Mouse (Mus musculus): ENCODE data around the gene Syce1l. TPM values are rescaled to one million over a fixed set of nuclear protein-coding genes. Genes with fewer than 3 reads are reported as not detected.

Syce1l gene
- polyA plus RNA-seq, 1 experiment from 2014 or later, result not detected

DNA sequence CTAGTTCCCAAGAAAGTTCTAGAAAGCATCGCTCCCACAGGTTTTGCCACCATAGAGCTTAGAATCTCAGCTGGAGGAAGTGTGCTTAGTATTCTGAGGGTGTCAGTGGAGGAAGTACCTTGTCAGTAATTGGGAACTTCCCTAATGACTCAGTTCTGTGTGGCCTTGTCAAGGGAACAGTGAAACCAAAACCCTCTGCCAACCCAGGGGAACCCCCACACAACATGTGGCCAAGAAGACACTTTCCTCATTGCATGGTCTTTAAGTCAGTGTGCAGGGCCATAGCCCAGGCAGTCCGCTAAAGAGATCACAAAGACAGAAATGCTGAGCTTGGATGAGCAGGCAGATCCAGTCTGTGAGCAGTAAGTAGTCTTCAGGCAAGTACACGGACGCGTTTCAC lies 13.1 kb downstream of the Syce1l start:
- Histone ChIP-seq H3K27ac (no peak overlapping the region), H3K36me3 (no peaks in the 10 kb centered on the region), H3K4me1 (replicated peaks) (no peaks in the 10 kb centered on the region), H3K9me3 (no peaks in the 10 kb centered on the region), H3K4me3 (no peak overlapping the region), H3K27me3 (no peaks in the 10 kb centered on the region), H3K9ac (no peak overlapping the region), H3K4me2 (no peak overlapping the region)
- WGBS, result 94% methylated on average over 5 of the region's 5 CpGs
- ATAC-seq (ENCODE audit: low FRiP score), result no peak

DNA sequence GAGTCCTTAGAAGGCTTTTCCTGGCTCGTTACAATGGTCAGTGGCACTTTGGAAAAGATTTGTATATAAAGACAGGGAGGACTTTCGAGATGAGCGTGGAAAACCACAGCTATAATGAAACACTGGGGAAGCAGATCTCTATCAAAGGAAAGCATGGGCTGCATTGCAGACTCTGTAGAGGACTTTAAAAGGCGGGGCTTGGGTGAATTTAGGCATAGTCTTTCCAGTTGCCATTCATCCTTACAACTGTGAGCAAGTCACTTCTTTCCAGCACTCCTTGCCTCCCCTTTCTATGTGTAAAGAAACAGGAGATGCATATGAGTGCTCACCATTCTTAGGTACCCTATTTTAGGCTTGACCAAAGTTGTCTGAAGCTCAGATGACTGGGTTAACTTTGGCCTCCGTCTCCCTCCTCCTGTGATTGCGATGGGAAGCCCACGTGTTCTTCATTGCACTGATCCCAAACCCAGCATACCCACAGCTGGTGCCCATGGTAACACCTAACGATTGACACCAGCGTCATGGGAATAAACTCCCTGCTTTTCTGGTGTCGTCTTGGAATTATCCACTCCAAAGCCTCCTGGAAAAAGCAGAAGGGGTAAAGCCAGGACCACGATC lies 13.8 kb downstream of the Syce1l start:
- H3K27ac ChIP-seq, result no peak overlapping the region
- H3K4me2 ChIP-seq, result no peak overlapping the region
- H3K4me1 ChIP-seq (replicated peaks), result no peaks in the 10 kb centered on the region
- no peaks in the 10 kb centered on the region for H3K27me3 ChIP-seq
- no peaks in the 10 kb centered on the region for H3K9me3 ChIP-seq
- 82% methylated on average over 11 of the region's 11 CpGs for WGBS
- no peak for ATAC-seq (ENCODE audit: low FRiP score)
- H3K4me3 ChIP-seq, result no peak overlapping the region
- H3K9ac ChIP-seq, result no peak overlapping the region
- no peaks in the 10 kb centered on the region for H3K36me3 ChIP-seq

DNA sequence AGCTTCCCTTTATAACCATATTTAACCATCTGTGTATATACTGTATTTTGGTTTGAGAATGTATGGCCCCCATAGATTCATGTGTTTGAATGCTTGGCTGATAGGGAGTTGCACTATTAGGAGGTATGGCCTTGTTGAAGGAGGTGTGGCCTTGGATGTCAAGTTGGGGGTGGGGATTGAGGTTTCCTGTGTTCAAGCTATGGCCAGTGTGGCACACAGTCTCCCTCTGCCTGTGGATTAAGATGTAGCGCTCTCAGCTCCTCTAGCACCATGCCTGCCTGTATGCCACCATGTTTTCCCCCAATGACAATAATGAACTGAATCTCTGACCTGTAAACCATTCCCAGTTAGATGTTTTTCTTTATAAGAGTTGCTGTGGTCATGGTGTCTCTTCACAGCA lies 17.1 kb downstream of the Syce1l start:
- peaks cover 3% of the 10 kb centered on the region for H3K4me1 ChIP-seq (replicated peaks)
- H3K27me3 ChIP-seq, result no peaks in the 10 kb centered on the region
- H3K4me3 ChIP-seq, result no peak overlapping the region
- H3K4me2 ChIP-seq, result no peak overlapping the region
- no peaks in the 10 kb centered on the region for H3K36me3 ChIP-seq
- H3K9ac ChIP-seq, result no peak overlapping the region
- ATAC-seq (ENCODE audit: low FRiP score), result no peak
- WGBS, result 93% methylated on average over 1 of the region's 1 CpGs
- H3K9me3 ChIP-seq, result no peaks in the 10 kb centered on the region
- no peak overlapping the region for H3K27ac ChIP-seq

GRCm38 (mm10) chr8:113664544-113664943 lies 21.5 kb downstream of the Syce1l start:
- no peak overlapping the region for H3K9ac ChIP-seq
- no peaks in the 10 kb centered on the region for H3K36me3 ChIP-seq
- ATAC-seq (ENCODE audit: low FRiP score), result peak; percentile 94
- H3K4me3 ChIP-seq, result no peak overlapping the region
- H3K9me3 ChIP-seq, result no peaks in the 10 kb centered on the region
- H3K4me1 ChIP-seq (replicated peaks), result peaks cover 5% of the 10 kb centered on the region
- H3K4me2 ChIP-seq, result no peak overlapping the region
- 12% methylated on average over 2 of the region's 2 CpGs for WGBS
- H3K27ac ChIP-seq, result no peak overlapping the region
- H3K27me3 ChIP-seq, result no peaks in the 10 kb centered on the region

- ATAC-seq (ENCODE audit: low FRiP score), result peak; percentile 59; the same call in 1 of the 2 replicates
- no peak overlapping the region for H3K27ac ChIP-seq
- H3K36me3 ChIP-seq, result no peaks in the 10 kb centered on the region
- no peaks in the 10 kb centered on the region for H3K9me3 ChIP-seq
- no peak overlapping the region for H3K4me2 ChIP-seq
- H3K4me1 ChIP-seq (replicated peaks), result peaks cover 5% of the 10 kb centered on the region
- H3K9ac ChIP-seq, result no peak overlapping the region
- 51% methylated on average over 4 of the region's 4 CpGs for WGBS
- H3K4me3 ChIP-seq, result no peak overlapping the region
- no peaks in the 10 kb centered on the region for H3K27me3 ChIP-seq
Observed at GRCm38 (mm10) chr8:113665036-113665435, 22.0 kb downstream of the Syce1l start.

DNA sequence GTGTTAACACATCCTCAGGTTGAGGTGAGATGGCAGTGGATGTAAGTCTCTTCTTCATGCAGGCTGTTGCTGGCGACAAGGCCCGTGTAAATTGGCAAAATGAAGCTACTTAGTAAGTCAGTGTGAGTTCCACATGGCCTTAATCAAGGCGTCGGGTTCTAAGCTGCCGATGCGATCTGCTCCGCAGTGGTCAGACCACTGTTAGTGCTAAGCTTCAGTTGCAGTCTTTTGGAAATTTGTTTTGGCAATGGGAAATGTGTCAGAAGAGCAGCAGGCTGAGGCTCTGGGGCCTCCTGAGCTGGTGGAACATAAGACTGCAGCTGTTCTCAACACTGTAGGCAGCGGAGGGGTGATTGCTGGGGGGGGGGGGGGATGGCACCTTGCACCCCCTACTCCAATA lies 22.9 kb downstream of the Syce1l start:
- no peak overlapping the region for H3K9ac ChIP-seq
- H3K4me1 ChIP-seq (replicated peaks), result peaks cover 5% of the 10 kb centered on the region
- 81% methylated on average over 8 of the region's 8 CpGs for WGBS
- H3K4me2 ChIP-seq, result no peak overlapping the region
- H3K27ac ChIP-seq, result no peak overlapping the region
- no peaks in the 10 kb centered on the region for H3K9me3 ChIP-seq
- H3K27me3 ChIP-seq, result no peaks in the 10 kb centered on the region
- no peak for ATAC-seq (ENCODE audit: low FRiP score)
- no peak overlapping the region for H3K4me3 ChIP-seq
- no peaks in the 10 kb centered on the region for H3K36me3 ChIP-seq

GRCm38 (mm10) chr8:113666714-113667432 lies 23.9 kb downstream of the Syce1l start:
- no peak for ATAC-seq (ENCODE audit: low FRiP score)
- H3K27ac ChIP-seq, result no peak overlapping the region
- H3K9ac ChIP-seq, result no peak overlapping the region
- no peaks in the 10 kb centered on the region for H3K36me3 ChIP-seq
- WGBS, result 66% methylated on average over 16 of the region's 16 CpGs
- no peak overlapping the region for H3K4me2 ChIP-seq
- no peaks in the 10 kb centered on the region for H3K27me3 ChIP-seq
- H3K9me3 ChIP-seq, result no peaks in the 10 kb centered on the region
- no peak overlapping the region for H3K4me3 ChIP-seq
- H3K4me1 ChIP-seq (replicated peaks), result peaks cover 5% of the 10 kb centered on the region

DNA sequence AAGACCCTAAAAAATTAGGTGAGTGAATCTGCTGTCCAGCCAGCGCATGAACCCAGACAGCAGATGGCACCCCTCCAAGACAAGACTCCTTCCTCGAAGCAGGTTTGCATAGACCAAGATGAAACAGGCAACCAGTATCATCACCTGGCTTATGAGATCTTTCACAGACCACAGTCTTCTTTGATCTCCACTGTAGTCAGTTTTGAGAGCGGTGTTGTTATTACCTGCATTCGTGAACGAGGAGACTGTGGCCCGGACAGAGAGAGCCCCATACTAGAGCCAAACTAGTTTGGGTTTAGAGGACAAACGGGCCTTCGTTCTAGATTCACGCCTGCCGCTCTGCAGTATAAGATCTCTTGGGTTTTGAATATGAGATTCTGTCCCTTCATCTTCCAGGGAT lies 26.9 kb downstream of the Syce1l start:
- ATAC-seq (ENCODE audit: low FRiP score), result no peak
- Histone ChIP-seq H3K4me1 (replicated peaks) (peaks cover 3% of the 10 kb centered on the region), H3K27me3 (no peaks in the 10 kb centered on the region), H3K36me3 (no peaks in the 10 kb centered on the region), H3K27ac (no peak overlapping the region), H3K4me2 (no peak overlapping the region), H3K4me3 (no peak overlapping the region), H3K9ac (no peak overlapping the region), H3K9me3 (no peaks in the 10 kb centered on the region)
- WGBS, result 88% methylated on average over 10 of the region's 10 CpGs

GRCm38 (mm10) chr8:113672599-113673255 lies 29.7 kb downstream of the Syce1l start:
- ATAC-seq (ENCODE audit: low FRiP score), result peak; percentile 72
- WGBS, result 69% methylated on average over 11 of the region's 11 CpGs
- no peaks in the 10 kb centered on the region for H3K36me3 ChIP-seq
- no peaks in the 10 kb centered on the region for H3K9me3 ChIP-seq
- no peak overlapping the region for H3K4me2 ChIP-seq
- H3K27me3 ChIP-seq, result no peaks in the 10 kb centered on the region
- no peak overlapping the region for H3K9ac ChIP-seq
- no peak overlapping the region for H3K27ac ChIP-seq
- H3K4me3 ChIP-seq, result no peak overlapping the region
- no peaks in the 10 kb centered on the region for H3K4me1 ChIP-seq (replicated peaks)

DNA sequence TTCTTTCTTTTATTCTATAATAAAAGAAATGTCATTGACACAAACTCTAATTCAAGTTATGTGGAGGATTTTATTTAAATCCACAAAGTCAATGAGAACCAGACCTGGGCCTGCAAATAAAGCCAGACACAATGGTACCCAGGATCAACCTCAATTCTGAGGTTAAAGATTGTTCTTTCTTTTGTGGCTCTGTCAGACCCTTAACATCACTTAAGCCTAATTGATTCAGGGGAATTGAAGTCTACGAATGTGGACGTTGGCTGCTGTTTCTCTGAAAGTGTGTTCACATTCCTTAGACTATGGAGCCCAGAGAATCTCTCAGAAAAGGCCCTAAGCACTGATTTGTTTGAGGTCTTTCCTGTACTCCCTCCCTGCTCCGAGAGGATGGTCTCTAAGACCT lies 30.3 kb downstream of the Syce1l start:
- H3K27me3 ChIP-seq, result no peaks in the 10 kb centered on the region
- H3K27ac ChIP-seq, result no peak overlapping the region
- no peaks in the 10 kb centered on the region for H3K36me3 ChIP-seq
- 43% methylated on average over 3 of the region's 3 CpGs for WGBS
- H3K4me1 ChIP-seq (replicated peaks), result no peaks in the 10 kb centered on the region
- no peaks in the 10 kb centered on the region for H3K9me3 ChIP-seq
- no peak overlapping the region for H3K4me2 ChIP-seq
- H3K4me3 ChIP-seq, result no peak overlapping the region
- H3K9ac ChIP-seq, result no peak overlapping the region
- ATAC-seq (ENCODE audit: low FRiP score), result no peak

DNA sequence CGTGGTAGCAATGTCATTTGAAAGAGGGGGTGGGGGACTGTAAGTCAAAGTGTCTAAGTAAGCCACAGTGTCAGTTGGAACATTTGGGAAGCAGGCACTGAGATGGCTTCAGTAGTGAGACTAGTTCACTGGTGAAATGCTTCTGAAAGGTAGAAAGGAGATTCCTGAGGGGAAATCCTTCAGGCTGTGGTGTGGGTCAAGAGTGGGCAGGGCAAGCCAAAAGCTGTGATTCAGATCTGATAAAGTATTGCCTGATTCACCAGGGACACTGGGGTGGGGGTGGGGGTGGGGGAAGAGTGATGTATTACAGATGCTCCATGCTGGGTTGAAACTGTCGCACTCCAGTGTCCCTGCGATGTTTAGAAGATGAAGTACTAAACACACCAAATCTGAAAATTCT lies 31.6 kb downstream of the Syce1l start:
- Histone ChIP-seq H3K36me3 (no peaks in the 10 kb centered on the region), H3K9ac (no peak overlapping the region), H3K4me2 (no peak overlapping the region), H3K4me3 (no peak overlapping the region), H3K4me1 (replicated peaks) (no peaks in the 10 kb centered on the region), H3K27me3 (no peaks in the 10 kb centered on the region), H3K9me3 (no peaks in the 10 kb centered on the region), H3K27ac (no peak overlapping the region)
- WGBS, result 72% methylated on average over 3 of the region's 3 CpGs
- no peak for ATAC-seq (ENCODE audit: low FRiP score)

DNA sequence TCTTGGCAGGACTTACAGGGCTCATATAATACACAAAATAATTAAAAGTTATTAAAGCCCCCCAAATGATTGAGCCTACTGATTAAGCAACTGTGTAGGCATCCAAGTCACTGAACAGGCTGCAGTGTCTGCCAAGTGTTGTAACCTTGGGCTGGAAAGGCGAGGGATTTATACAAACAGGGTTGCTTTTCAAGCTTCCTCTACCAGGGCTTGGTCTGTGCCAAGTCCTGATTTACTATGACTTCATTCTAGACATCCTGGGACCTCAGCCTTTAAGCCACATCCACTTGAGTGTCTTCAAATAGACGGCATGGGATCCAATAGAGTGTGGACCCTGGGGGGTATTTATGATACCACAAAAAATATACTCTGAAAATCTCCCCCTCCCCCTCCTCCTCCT lies 32.3 kb downstream of the Syce1l start:
- H3K27ac ChIP-seq, result no peak overlapping the region
- no peaks in the 10 kb centered on the region for H3K36me3 ChIP-seq
- no peak overlapping the region for H3K4me3 ChIP-seq
- WGBS, result 79% methylated on average over 2 of the region's 2 CpGs
- no peak overlapping the region for H3K4me2 ChIP-seq
- H3K9ac ChIP-seq, result no peak overlapping the region
- H3K4me1 ChIP-seq (replicated peaks), result no peaks in the 10 kb centered on the region
- H3K27me3 ChIP-seq, result no peaks in the 10 kb centered on the region
- ATAC-seq (ENCODE audit: low FRiP score), result no peak
- no peaks in the 10 kb centered on the region for H3K9me3 ChIP-seq

DNA sequence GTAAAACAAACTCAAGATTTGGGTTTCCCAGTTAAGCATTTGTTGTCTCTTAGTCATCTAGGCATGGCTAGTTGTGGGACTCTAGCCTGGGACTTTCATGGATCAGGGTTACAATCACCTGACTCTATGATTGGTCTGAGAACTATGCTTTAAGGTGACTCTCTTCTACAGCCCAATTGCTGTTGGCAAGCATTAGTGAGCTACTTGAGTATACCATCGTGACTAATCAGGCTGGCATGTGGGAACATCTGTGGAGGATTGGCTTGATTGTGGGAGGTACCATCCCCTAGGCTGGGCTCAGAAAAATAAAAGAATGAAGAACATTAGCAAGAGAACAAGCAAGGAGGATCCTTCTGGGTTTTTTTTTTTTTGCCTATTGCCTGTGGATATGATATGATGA lies 33.8 kb downstream of the Syce1l start:
- H3K4me2 ChIP-seq, result no peak overlapping the region
- no peaks in the 10 kb centered on the region for H3K9me3 ChIP-seq
- H3K4me3 ChIP-seq, result no peak overlapping the region
- no peak for ATAC-seq (ENCODE audit: low FRiP score)
- H3K36me3 ChIP-seq, result no peaks in the 10 kb centered on the region
- no peak overlapping the region for H3K27ac ChIP-seq
- 87% methylated on average over 1 of the region's 1 CpGs for WGBS
- no peak overlapping the region for H3K9ac ChIP-seq
- no peaks in the 10 kb centered on the region for H3K27me3 ChIP-seq
- no peaks in the 10 kb centered on the region for H3K4me1 ChIP-seq (replicated peaks)

Measured in hindbrain, embryonic 13.5 days (tissue).